Mouse (Mus musculus) kidney, adult 2 months (tissue): ENCODE data around the gene 4933427D14Rik.

Experiments used
- CTCF ChIP-seq: fragments of 200-500 bp; conservative IDR thresholded peaks from 2 replicates; pipeline ENCODE4 v1.5.1; 2011; ENCODE audit warnings: low read depth, mild to moderate bottlenecking, control low read depth, low read length, moderate library complexity, mixed read lengths; ENCODE audit not compliant: insufficient read depth, insufficient read length
- POLR2A ChIP-seq: fragments of 200-500 bp; IDR thresholded peaks from one replicate; pipeline ENCODE4 v1.6.1; 2011; ENCODE audit warnings: low read depth, low read length, control low read depth

GRCm38 (mm10) chr11:72169871-72170270, 37.4 kb downstream of the 4933427D14Rik start:
- TF ChIP-seq CTCF (no peak), POLR2A (no peak)
